Mouse (Mus musculus): ENCODE results near the gene Slc18a3.

The Slc18a3 gene

DNA sequence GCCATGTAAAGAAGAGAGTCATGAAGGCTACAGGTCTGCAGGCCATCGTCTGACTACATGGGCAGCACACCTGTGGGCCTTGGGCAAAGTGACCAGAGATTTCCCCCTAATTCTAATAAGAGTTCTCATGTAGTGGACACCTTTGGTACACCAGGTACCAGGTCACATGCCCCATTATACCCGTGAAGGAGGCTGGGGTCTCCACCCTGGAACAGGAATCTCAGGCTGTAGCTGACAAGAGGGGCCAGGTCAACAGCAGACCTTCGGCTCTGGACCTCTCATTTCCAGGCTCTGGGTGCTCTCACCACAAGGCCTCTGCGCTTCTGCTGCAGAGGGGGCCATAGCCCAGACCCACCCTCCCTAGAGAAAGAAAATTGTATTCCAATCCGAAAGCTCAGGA, 25.3 kb downstream of the Slc18a3 start:
- TF ChIP-seq POU5F1 (IDR thresholded peaks at IDR 0.05; ENCODE audit: borderline replicate concordance, low read length): no peak
- TF ChIP-seq NANOG (IDR thresholded peaks at IDR 0.05; ENCODE audit: borderline replicate concordance, low read length): no peak
- TF ChIP-seq CTCF (conservative IDR thresholded peaks at IDR 0.05; ENCODE audit: low read length): no peak

DNA sequence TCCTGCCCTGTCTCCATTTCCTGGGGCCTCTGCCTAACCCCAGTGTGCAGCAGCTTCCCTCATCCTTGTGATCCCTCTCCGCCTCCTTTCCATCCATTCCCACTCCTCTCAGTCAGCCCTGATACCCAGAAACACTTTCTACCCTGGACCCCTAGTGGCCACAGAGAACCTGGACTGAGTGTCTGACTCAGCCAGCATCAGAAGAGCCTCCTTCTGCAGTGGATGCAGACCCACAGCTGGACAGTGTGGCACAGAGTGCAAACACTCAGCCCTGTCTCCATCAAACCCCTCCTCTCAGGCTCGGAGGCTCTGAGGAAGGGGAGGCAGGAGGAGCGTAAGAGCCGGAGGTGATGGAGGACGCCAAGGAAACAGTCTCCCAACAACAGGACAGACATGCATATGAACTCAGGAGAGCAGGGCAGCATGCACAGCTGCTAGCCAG, 27.3 kb downstream of the Slc18a3 start:
- H3K36me3 ChIP-seq (ENCODE audit: insufficient read depth, low read length): no peaks in the 10 kb centered on the region
- TF ChIP-seq CTCF (conservative IDR thresholded peaks at IDR 0.05; ENCODE audit: low read length) (peak; percentile 29), POU5F1 (IDR thresholded peaks at IDR 0.05; ENCODE audit: borderline replicate concordance, low read length) (no peak)

More for the DNA sequence above, 25.3 kb downstream of the Slc18a3 start:
- peaks cover 35% of the 10 kb centered on the region for H3K27me3 ChIP-seq (ENCODE audit: insufficient read depth, low read length)
- peaks cover 5% of the 10 kb centered on the region; the same call in 1 of the 2 replicates for H3K4me1 ChIP-seq (replicated peaks; ENCODE audit: low read depth, low read length)
- H3K9me3 ChIP-seq (ENCODE audit: low read length): no peaks in the 10 kb centered on the region
- H3K36me3 ChIP-seq (ENCODE audit: insufficient read depth, low read length): no peaks in the 10 kb centered on the region
- no peak overlapping the region for H3K4me3 ChIP-seq (replicated peaks; ENCODE audit: low read length)

DNA sequence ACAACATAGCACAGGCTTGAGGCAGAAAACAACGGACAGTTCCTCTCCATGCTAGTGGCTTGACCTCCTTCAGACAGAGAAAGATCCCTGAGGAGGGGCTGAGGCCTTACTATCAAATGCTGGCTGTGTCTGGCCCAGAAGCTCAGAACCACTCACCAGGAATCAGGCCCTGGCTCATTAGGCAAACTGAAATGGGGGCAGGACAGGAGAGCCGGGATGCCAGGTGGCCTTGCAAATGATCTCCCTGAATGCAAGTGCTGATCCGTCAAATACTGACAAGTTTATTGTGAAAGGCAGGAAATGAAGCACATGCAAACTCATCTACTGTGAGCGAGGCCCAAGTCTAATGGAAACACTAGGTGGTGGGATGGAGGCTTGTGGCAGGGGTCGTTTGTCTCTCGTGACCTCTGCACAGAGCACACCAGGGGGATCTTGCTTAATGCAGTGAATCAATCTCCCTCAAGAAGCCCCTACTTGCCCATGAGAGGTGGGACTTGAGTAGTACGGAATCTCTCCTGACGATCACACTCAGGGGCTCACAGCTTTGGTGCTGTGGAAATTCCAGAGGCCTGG, 35.5 kb downstream of the Slc18a3 start:
- H3K27me3 ChIP-seq (ENCODE audit: insufficient read depth, low read length): peaks cover 45% of the 10 kb centered on the region
- H3K36me3 ChIP-seq (ENCODE audit: insufficient read depth, low read length): no peaks in the 10 kb centered on the region
- TF ChIP-seq NANOG (IDR thresholded peaks at IDR 0.05; ENCODE audit: borderline replicate concordance, low read length): no peak
- TF ChIP-seq CTCF (conservative IDR thresholded peaks at IDR 0.05; ENCODE audit: low read length): no peak
- no peak for TF ChIP-seq POU5F1 (IDR thresholded peaks at IDR 0.05; ENCODE audit: borderline replicate concordance, low read length)
- peaks cover 21% of the 10 kb centered on the region for H3K4me1 ChIP-seq (replicated peaks; ENCODE audit: low read depth, low read length)
- no peaks in the 10 kb centered on the region for H3K9me3 ChIP-seq (ENCODE audit: low read length)
- no peak overlapping the region for H3K4me3 ChIP-seq (replicated peaks; ENCODE audit: low read length)

More for the DNA sequence above, 27.3 kb downstream of the Slc18a3 start:
- Histone ChIP-seq H3K4me1 (replicated peaks; ENCODE audit: low read depth, low read length) (peaks cover 5% of the 10 kb centered on the region; the same call in 1 of the 2 replicates), H3K27me3 (ENCODE audit: insufficient read depth, low read length) (peaks cover 26% of the 10 kb centered on the region), H3K4me3 (replicated peaks; ENCODE audit: low read length) (no peak overlapping the region), H3K9me3 (ENCODE audit: low read length) (no peaks in the 10 kb centered on the region)

DNA sequence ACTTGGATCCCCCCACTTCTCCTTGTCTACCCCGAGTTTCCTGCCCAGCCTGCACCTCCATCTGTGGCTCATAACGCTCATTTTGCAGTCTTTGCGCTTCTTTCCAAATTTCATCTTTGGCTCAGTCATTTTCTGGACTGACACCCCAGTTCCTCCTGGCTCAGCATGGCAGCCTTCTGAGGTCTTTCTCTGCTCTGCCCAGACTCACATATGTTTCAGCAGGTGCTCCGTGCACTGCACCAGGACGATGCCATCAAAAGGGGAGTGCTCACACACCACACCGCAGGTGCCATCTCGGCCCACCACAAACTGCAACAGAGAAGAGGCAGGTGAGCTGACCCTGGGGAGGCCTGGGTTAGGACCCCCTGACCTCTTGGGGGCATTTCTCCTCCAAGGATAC, 40.7 kb downstream of the Slc18a3 start:
- H3K4me3 ChIP-seq (replicated peaks; ENCODE audit: low read length): no peak overlapping the region
- no peaks in the 10 kb centered on the region for H3K9me3 ChIP-seq (ENCODE audit: low read length)
- TF ChIP-seq POU5F1 (IDR thresholded peaks at IDR 0.05; ENCODE audit: borderline replicate concordance, low read length): no peak
- no peak for TF ChIP-seq CTCF (conservative IDR thresholded peaks at IDR 0.05; ENCODE audit: low read length)
- TF ChIP-seq NANOG (IDR thresholded peaks at IDR 0.05; ENCODE audit: borderline replicate concordance, low read length): no peak
- H3K27me3 ChIP-seq (ENCODE audit: insufficient read depth, low read length): peaks cover 74% of the 10 kb centered on the region
- H3K36me3 ChIP-seq (ENCODE audit: insufficient read depth, low read length): no peaks in the 10 kb centered on the region
- H3K4me1 ChIP-seq (replicated peaks; ENCODE audit: low read depth, low read length): peaks cover 18% of the 10 kb centered on the region

DNA sequence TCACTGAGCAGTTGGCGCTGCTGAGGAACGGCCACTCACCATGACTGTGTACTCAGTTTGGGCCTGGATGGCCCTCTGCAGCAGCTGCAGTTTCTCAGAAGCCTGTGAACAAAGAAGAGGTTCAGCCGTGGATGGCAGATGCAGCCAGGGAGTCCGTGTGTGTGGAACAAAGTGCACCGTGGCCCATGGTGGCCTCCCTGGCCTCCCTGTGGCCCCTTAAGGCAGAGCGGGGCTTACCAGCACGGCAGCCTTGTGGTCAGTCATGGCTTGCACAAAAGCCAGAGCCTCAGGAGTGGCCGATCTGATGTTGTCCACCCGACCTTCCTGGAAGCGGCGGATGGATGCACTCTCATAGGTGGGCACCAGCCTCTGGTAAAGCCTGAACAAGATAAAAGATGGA, 45.9 kb downstream of the Slc18a3 start:
- peaks cover 8% of the 10 kb centered on the region for H3K9me3 ChIP-seq (ENCODE audit: low read length)
- no peak for TF ChIP-seq NANOG (IDR thresholded peaks at IDR 0.05; ENCODE audit: borderline replicate concordance, low read length)
- TF ChIP-seq POU5F1 (IDR thresholded peaks at IDR 0.05; ENCODE audit: borderline replicate concordance, low read length): no peak
- no peak for TF ChIP-seq CTCF (conservative IDR thresholded peaks at IDR 0.05; ENCODE audit: low read length)
- peaks cover 42% of the 10 kb centered on the region for H3K27me3 ChIP-seq (ENCODE audit: insufficient read depth, low read length)
- H3K4me3 ChIP-seq (replicated peaks; ENCODE audit: low read length): peak overlapping the region; percentile 27
- H3K36me3 ChIP-seq (ENCODE audit: insufficient read depth, low read length): no peaks in the 10 kb centered on the region
- no peaks in the 10 kb centered on the region for H3K4me1 ChIP-seq (replicated peaks; ENCODE audit: low read depth, low read length)
